Mouse (Mus musculus) gastrocnemius, postnatal 36 days (tissue): ENCODE measurements around the gene Irgm2. TPM values are rescaled to one million over a fixed set of nuclear protein-coding genes. Genes with fewer than 3 reads are reported as not detected.
A peak's percentile ranks its signal among the peaks of the same experiment; 100 is the strongest.
"Not testable (repeated sequence)": the region's sequence is repeated elsewhere in the genome, so short reads cannot be mapped to it uniquely, and the experiment has no call there.

Experiments used
- DNase-seq, 2 experiments: peaks; one replicate each; pipeline ENCODE4 v3.0.0; 2022
- intact Hi-C: fragments of 180-260 bp; cut with DNase I; formaldehyde crosslinking; loops from one replicate; pipeline ENCODE4 v1.15.1; 2025
- long read RNA-seq, 2 experiments: library from polyadenylated mRNA; stranded (forward); transcript quantifications; one replicate each; pipeline ENCODE4 v2.0.0; 2021
- total RNA-seq, 2 experiments: library from RNA; stranded (reverse); gene quantifications; 2 replicates each; pipeline ENCODE4 v1.2.3; 2021

The Irgm2 gene
- total RNA-seq = 1 to 10 TPM; 6.0 to 7.9 TPM
- long read RNA-seq, experiment 1, partial matches to known transcripts = 0 of 7 reads
- long read RNA-seq, experiment 1, other reads (novel, unspliced or antisense) = 7 of 7 reads
- long read RNA-seq, experiment 2, partial matches to known transcripts = 0 of 6 reads
- long read RNA-seq, experiment 2, other reads (novel, unspliced or antisense) = 6 of 6 reads

DNA sequence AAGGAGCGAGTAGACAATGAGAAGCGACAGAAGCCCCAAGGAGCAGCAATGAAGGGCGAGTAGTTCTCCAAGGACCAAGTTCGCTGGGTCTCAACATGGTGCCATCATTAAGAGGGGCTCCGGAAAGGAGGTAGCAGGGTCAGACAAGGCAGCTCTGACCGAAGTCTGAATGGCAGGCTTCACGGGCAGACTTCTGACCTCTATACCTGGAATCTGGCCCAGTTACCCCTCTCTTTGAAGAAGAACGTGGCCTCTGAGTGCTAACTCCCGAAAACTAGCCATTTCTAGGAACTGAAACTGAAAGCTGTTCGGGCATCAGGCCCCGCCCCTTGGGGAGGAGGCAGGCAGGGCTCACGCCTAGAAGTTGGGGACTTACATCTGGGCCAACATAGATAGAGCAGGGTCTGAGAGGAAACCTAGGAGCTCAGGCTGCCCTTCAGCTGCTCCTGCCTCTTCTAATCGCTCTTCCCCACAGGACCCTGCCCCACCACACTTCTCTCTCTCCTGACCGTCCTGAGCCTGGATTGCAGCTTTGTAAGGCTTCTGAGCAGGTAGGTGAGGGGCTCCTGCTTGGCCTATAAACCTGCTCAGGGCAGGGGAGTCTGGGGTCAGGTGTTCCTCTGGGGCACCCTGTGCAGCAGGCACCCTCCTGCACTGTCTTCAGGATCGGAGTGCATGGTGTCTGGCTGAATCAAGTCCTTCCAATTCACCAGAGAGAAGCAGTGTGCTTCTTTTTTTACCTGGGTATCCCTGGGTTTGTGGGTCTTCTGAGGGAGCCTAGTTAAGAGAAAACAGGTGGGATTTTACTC, at the start of gene Irgm2, which contains the start of gene Igtp:
TSS of gene Irgm2 (plus strand) at position 390 of the 809 bp plus-strand sequence.
TSS of gene Igtp (plus strand) at position 328 of the 809 bp plus-strand sequence.
- intact Hi-C loops = not testable (repeated sequence)

DNA sequence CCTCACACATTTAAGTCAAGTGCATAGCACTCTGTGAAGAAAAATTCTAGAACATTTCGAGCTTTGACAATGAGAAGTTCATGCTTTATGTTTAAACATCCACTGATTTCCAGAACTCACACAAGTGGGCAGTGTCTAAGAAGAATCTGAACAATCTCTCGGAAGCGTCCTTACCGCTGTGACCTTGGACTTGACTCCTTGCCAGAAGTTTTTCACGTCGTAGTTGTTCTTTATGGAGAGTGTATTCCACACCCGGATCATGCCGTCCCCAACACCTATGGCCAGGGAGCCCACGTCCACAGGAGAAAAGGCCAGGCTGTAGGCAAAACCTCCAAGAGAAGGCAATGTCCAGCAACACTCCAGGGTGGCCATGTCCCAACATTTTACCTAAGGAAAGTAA, 44.0 kb upstream of the Irgm2 start:
- DNase-seq = no peak

More for the DNA sequence above, at the start of gene Irgm2, which contains the start of gene Igtp:
- DNase-seq = peak; percentile 63 to 74

DNA sequence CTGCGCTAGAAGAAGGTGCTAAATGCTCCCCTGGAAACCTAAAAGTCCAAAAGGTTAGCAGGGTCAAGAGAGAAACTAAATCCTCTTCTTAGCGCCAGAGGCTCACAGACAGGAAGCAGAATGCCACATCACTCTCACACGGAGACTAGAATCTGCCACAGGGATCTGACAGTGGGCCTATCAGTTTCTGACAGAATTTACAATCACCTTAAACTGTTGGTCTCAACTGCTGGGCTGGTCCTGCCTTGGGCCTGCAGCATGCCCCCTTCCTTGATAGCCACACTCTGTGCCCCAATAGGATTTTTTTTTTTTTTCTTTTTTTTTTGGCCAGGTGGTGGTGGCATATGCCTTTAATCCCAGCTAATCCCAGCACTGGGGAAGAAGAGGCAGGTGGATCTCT, 42.5 kb upstream of the Irgm2 start:
- no peak for DNase-seq
- intact Hi-C loops = no loop called here

More for the DNA sequence above, 44.0 kb upstream of the Irgm2 start:
- intact Hi-C loops = no loop called here

DNA sequence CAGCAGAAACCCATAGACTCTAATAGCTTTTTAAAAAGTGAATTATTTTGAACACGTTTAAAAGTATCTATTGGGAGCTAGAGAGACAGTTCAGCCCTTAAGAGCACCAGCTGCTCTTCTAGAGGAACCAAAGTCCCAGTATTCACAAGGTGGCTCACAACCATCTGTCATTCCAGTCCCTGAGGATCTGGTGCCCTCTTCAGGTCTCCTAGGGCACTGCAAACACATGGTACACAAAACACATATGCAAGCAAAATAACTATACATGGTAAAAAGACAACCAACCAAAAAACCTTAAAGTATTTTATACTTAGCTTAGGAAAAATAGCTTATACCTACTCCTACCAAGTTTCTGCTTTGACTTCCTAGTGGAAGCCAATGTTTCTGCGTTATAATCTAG, 34.3 kb upstream of the Irgm2 start:
- intact Hi-C loops = loop anchor here (5.0 kb wide), 1 partner anchor 53 kb away; no protein-coding TSS in a partner anchor
- no peak for DNase-seq

DNA sequence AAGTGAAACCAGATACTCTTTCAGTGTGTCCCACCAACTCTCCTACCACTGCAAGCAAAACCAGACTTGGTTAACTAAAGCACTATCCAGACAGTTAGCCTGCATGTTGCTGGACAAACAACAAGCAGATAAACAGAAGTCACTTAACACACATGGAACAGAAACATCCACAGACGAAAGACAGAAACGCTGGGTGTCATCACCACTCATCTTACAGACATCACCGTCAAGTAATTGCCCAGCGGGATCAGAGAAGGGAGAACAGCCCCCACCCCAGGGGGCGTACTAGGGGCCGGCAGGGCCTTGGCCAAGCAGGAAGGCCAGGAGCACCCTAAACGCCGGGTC, 31.6 kb upstream of the Irgm2 start:
- DNase-seq = no peak
- intact Hi-C loops = loop anchor here (5.0 kb wide), 1 partner anchor 55 kb away; no protein-coding TSS in a partner anchor

DNA sequence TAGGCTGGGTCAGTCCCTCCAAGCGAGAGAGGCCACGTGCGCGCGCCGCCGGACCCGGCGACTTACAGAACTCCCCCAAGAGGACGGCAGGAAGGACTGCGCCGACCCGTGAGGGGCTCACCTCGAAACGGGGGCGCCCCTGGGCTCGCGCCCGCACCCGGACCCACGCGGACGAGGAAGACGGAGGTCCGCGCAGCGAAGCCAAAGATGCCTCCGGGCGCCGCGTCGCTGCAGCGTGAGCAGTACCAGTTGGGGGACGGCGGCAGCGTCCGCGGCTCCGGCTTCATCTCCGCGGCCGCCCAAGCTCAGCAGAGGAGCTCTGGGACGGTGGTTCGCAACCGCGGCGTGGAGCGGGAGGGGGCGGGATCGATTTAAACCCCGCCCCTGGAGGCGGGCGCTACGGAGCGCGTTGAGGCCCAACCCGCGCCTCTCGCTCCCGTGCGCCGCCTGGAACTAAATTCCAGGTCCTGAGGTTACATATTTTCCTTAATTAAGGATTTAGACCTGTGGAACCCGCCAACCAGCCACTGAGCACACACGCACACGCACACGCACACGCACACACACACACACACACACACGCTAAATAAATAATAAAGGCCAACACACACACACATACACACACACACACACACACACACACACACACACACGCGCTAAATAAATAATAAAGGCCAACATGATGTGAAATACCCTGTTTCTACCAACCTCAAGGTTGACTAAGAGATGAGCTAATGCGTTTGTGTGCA, 31.1 kb upstream of the Irgm2 start, which contains the start of gene Gemin5:
TSS of gene Gemin5 (minus strand) at position 373 of the 749 bp plus-strand sequence.
- DNase-seq = peak; percentile 75 to 82
- intact Hi-C loops = loop anchor here (5.0 kb wide), 1 partner anchor 56 kb away; no protein-coding TSS in a partner anchor

DNA sequence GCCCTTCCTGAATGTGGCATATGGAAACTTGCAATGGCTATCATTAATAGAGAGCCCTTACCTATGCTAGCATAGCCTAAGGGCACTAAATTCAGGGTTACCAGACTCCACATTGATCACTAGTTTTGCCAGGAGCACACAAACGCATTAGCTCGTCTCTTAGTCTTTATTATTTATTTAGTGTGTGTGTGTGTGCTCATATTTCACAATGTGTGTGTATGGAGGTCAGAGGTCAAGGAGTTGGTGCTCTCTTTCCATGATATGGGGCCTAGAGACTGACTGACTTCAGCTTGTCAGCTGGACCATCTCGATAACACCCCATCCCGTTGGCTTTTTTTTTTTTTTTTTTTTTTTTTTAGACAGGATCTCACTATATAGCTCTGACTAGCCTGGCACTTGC, 29.8 kb upstream of the Irgm2 start:
- no peak for DNase-seq
- intact Hi-C loops = loop anchor here (5.0 kb wide), 1 partner anchor 57 kb away; no protein-coding TSS in a partner anchor

DNA sequence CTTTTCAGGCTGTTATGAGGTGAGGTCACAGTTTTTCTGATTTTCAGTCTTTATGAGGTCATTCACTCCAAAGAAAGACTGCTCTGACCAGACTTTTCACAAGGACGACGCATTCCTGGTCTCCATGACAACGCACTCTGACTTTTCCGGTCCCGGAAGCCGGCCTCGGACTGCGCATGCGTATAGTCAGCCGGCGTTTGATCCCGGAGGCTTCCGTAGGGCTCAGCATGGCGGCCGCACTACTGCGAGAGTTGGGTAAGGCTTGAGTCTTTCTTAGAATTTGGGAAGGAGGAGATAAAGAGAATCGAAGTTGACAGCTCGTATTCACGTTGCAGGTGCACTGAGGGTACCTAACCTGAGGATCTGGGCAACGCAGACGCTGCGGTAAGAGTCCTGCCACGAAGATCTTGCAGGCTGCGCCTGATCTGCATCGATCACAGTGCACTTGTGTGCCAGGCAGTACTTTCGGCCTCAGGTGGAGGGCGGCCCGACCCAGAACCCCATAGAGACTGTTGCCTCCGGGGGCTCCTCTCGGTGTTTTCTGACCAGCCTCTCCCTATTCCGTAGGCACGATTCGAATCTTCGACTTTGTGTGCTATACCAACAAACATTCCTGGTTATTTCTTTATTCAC, 27.8 kb upstream of the Irgm2 start, which contains the start of gene Mrpl22:
TSS of gene Mrpl22 (plus strand) at position 203 of the 633 bp plus-strand sequence.
- peak; percentile 87 to 94 for DNase-seq
- intact Hi-C loops = no loop called here

DNA sequence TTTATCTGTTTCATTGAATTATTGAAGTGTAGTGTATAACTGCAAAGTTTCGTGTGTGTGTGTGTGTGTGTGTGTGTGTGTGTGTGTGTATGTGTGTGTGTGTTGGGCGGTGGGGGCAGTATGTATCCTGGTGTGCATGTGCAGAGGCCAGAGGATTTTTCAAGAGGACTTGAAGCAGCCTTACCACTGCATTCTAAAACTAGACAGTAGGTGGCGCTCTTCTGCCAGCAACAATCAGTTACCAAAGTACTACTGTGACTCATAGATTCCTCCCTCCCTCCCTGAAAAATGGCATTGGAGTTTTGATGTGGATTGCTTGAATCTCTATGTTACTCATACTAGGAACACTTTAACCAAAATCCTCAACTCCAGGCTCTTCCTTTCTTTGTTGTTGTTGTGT, 19.9 kb upstream of the Irgm2 start:
- DNase-seq = peak in 1 of 2 experiments; percentile 53
- intact Hi-C loops = loop anchor here (2.0 to 5.0 kb wide), 2 partner anchors 45 to 123 kb away; no protein-coding TSS in a partner anchor

DNA sequence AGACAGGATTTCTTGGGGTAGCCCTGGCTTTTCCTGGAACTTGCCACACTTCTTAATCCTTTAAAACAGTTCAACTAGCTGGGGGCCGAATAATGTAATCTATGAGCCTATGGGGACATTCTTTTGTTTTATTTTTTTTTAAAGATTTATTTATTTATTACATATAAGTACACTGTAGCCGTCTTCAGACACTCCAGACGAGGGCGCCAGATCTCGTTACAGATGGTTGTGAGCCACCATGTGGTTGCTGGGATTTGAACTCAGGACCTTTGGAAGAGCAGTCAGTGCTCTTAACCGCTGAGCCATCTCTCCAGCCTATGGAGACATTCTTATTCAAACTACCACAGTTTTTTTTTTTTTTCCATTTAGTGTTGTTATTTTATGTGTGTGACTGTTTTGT, 19.4 kb upstream of the Irgm2 start:
- not testable (repeated sequence) for DNase-seq
- intact Hi-C loops = loop anchor here (2.0 to 5.0 kb wide), 2 partner anchors 45 to 122 kb away; no protein-coding TSS in a partner anchor

DNA sequence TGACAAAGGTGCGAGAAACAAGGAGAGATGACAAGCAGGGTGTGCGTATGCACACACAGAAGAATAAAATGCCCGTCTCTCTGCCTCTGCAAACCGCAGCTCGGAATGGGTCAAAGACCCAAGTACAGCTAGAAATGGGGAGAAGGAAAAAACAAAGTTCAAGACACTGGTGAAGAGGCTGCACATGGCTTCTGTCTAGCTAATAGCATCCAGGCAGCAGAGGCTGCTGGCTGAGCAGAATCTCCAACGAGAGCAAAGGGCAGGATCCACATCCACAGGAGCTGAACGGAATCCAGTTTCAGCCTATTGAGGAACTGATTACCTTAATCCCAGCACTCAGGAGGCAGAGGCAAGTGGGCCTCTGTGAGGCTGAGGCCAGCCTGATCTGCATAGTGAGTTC, 18.7 kb upstream of the Irgm2 start:
- intact Hi-C loops = no loop called here
- DNase-seq = no peak

DNA sequence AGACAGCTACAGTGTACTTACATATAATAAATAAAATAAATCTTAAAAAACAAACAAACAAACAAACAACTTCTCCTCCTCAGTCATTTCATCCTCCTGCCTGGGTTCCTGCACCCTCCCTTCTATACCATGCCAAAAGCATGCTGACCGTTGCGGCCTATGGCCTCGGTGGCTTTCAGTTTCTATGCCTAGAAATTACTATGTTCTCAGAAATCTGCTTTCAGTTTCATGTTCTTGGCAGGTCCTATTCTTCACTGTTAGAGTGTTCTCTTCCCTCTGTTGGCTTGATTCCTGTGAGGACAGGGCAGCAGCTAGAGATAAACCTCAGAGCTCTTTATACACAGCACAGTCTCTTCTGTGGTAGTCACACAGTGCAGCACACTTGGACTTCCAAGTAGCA, 15.8 kb upstream of the Irgm2 start:
- intact Hi-C loops = no loop called here

DNA sequence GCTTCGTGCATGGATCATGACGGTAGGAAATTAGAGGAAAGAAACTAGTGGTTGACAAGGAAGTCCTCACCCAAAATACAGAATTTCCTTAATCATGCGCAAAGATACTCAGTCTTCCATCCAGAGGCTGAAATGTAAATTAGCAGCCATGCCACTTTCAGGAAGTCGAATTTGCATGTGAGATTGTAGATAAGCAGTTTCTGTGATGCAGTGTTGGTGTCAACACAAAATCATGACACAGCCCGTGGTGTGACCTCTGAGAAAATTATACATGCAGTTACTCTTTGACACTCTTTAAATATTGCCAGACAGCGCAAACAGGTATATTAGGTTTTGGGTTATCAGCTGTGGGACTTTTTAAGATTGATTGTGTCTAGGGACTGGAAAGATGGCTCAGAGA, 9.7 kb upstream of the Irgm2 start:
- no peak for DNase-seq
- intact Hi-C loops = no loop called here

More for the DNA sequence above, 15.8 kb upstream of the Irgm2 start:
- no peak for DNase-seq

DNA sequence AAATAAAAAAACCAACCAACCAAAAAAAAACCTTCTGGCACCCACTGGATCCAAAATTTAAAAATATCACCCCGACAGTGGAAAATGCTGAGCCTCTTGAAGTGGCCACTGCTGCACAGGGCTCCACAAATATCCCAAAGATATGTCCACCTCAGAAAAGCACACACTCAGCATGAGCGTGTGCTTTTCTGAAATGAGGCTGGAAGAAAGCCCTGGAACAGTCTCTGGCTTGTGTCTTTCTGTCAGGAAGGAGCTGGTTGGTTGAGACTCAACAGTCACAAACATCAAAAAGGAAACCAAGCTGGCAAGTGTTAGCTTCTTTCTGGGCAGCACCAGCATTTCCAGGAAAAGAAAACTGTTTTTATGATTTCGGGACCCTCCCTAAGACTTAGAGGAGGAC, 6.1 kb upstream of the Irgm2 start:
- intact Hi-C loops = no loop called here
- no peak for DNase-seq

DNA sequence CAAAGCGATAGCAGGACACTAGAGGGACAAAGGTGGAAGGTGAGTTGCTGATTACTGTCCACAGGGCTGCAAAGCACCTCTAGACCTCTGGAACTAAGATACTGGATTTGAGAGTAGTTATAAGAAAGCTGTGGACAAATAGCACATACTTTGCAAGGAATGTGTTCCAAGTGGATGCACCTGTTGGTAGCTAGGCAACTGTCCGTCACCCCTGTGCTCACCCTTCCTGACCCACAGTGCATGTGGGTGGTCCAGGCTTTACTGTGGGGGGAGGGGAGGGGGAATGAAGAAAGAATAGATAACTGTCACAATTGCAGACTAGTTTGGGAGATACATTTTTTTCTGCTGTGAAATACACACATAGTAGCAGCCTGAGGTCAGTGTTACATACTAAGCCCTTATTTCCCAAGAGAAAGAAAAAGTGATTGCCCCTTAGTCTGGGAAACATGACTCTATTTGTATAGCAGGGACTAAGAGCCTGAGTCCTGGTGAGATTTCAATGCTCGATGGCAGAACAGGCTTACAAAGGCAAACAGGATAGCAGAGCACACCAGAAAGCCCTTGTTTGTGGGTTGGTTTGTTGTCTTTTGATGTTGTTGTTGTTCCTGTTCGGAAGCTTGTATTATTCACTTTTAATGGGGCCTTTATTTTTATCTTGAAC, 5.4 kb upstream of the Irgm2 start:
- DNase-seq = no peak
- intact Hi-C loops = no loop called here

DNA sequence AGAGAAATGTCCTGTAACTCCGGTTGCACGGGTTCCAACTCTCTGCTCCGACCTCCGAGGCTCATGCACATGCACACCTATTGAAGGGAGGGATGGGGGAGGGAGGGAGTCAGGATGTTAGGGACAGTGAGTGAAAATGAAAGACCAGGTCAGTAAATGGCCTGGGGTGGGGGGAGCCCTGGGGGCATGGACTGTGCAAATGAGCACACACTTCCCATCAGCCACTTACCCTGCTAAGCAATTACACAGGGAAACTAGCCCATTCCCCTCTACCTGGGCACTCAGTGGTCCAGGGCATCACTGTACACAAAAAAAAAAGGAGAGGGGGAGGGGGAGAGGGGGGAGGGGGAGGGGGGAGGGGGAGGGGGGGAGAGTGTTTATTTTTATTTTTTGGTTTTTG, 755 bp upstream of the Irgm2 start:
- DNase-seq = no peak
- intact Hi-C loops = no loop called here

DNA sequence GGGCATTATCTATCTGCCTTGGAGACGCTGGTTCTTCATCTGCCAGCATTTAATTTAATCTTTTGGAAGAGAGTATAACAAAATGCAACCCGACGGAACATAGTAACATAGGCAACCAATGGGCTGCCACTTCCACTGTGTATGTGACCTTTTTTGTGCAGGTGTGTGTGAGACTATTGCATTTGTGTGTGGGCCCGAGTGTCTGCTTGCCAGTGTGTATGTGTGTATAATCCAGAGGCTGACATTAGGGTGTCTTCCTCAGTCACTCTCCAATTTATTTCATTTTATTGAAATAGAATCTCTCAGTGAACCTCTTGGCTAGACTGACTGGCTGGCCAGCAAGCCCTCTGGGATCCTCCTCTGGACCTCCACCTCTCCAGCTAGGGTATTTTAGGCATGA, 808 bp downstream of the Irgm2 start:
- intact Hi-C loops = no loop called here
- DNase-seq = no peak

DNA sequence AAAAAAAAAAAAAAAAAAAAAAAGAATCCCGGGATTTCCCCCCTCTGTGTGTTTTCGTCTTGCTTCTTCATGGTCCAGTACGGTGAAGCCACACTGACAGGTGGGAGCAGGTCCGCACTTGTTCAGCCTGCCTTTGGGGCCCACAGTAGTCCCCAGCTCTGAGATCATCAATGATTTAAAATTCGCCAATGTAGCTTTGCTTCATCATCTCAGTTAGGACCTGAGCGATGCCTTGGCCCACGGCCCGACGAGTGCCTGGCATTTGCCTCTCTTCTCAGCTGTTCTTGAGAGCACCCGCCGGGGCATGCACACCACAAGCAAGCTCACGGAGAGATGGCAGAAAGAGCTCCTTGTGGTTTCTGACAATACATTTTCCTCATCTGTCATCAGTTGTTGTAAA, 1.6 kb downstream of the Irgm2 start:
- no peak for DNase-seq
- intact Hi-C loops = no loop called here

DNA sequence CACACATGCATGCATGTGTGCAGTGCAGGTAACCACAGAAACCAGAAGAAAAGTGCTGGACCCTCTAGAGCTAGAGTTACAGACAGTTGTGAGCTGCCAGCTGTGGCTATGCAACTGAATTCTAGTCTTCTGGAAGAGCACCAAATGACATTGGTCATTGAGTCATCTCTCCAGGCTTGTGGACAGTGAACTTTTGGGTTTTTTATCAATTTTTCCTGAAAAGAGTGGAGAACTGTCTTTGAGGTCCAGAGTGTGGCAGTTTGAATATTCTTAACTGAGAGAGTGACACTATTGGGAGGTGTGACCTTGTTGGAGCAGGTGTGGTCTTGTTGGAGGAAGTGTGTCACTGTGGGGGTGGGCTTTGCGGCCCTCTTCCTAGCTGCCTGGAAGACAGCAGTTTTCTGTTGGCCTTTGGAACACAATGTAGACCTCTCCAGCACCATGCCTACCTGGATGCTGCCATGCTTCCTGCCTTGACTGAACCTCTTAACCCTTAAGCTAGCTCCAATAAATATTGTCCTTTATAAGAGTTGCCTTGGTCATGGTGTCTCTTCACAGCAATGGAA, 11.0 kb downstream of the Irgm2 start:
- no peak for DNase-seq
- intact Hi-C loops = no loop called here
